17 mouse cellular contexts compared by ENCODE assay signal in the genomic region with DNA sequence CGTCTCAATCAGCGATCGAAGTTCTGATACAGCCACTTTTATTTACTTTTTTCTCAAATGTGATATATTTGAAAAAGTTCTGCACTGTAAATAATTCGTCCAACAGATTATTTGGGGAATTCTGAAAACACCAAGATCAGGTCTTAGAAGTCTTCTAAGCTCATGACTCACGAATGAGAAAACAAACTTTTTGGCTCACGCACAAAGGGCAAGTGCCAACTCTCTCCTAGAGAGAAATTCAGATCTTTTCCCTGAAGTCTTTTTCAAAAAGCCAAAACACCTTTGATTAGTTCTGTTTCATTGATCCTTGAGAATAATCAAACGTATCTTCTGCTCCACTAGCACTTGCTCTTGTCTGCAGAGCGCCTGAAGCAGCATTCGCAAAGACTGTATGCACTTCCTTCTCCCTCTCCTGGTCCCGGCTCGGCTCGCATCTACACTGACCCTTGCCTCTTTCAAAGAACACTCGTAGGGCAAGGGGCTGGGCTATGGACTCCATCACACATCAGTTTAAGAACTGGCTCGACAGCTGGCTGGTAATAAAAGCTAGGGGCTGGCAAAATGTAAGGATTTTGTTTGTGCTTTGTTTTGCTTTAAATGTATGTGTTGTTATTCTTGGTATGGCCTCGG.
DNase-seq lines count a peak whose midpoint lies in the region; ATAC-seq and TF ChIP-seq lines count a peak whose summit lies in the region.
"Had no signal": no experiment of that assay in that cellular context is flagged by ENCODE, and none has a peak within 500 bp of the region (broad histone marks: within the 10 kb centered on the region; RNA-seq: fewer than 3 reads in every experiment).

No protein-coding gene starts in this region.

- H3K9ac ChIP-seq in midbrain, embryonic 11.5 days (ENCODE audit: low read length) = no peak overlapping the region
- no peak overlapping the region for H3K9ac ChIP-seq in midbrain, embryonic 15.5 days
- H3K9ac ChIP-seq in stomach, embryonic 16.5 days (ENCODE audit: low read length) = no peak overlapping the region
- H3K9ac ChIP-seq: intestine, embryonic 15.5 days; limb, embryonic 12.5 days; liver, embryonic 14.5 days had no signal

- H3K4me3 ChIP-seq in gastrocnemius, adult 2 months = no peak overlapping the region
- no peak overlapping the region for H3K4me3 ChIP-seq in midbrain, embryonic 11.5 days (ENCODE audit: low read depth, low read length)
- no peak overlapping the region for H3K4me3 ChIP-seq in midbrain, embryonic 15.5 days
- no peak overlapping the region for H3K4me3 ChIP-seq in stomach, embryonic 16.5 days (replicated peaks; ENCODE audit: low read length)
- H3K4me3 ChIP-seq: intestine, embryonic 15.5 days; limb, embryonic 12.5 days had no signal

- H3K27ac ChIP-seq in gastrocnemius, adult 2 months = no peak overlapping the region
- H3K27ac ChIP-seq in midbrain, embryonic 11.5 days (ENCODE audit: low read depth, low read length) = no peak overlapping the region
- H3K27ac ChIP-seq in midbrain, embryonic 15.5 days = no peak overlapping the region
- 0 out of 2 replicates have a peak overlapping the region, but pooled peaks have one; percentile 26 for H3K27ac ChIP-seq in stomach, embryonic 16.5 days (ENCODE audit: low read length)
- H3K27ac ChIP-seq: intestine, embryonic 15.5 days; liver, embryonic 14.5 days had no signal

- intact Hi-C loops in gastrocnemius, adult 2 months (cut with DNase I) = no loop called here

- TF ChIP-seq CTCF in gastrocnemius, adult 2 months (IDR thresholded peaks at IDR 0.05) = no peak

- DNase-seq in gastrocnemius, adult 2 months = peak; percentile 29
- DNase-seq in gastrocnemius, postnatal 25 days = no peak
- DNase-seq in midbrain, embryonic 11.5 days (ENCODE audit: low spot score, missing footprints) = peak; percentile 8
- peak; percentile 32 to 40 for DNase-seq in adrenal gland, postnatal 36 days
- no peak for DNase-seq in spleen, postnatal 4 days (ENCODE audit: low spot score in 2 of 2)
- DNase-seq: cerebellum, adult 8-10 months; gastrocnemius, postnatal 36 days; layer of hippocampus, postnatal 36 days; lung, postnatal 10 days; right cerebral cortex, postnatal 25 days had no signal

- ATAC-seq in midbrain, embryonic 11.5 days (ENCODE audit: low FRiP score) = no peak
- ATAC-seq in midbrain, embryonic 15.5 days (replicated peaks) = no peak
- no peak for ATAC-seq in stomach, embryonic 16.5 days (ENCODE audit: insufficient read depth, low FRiP score)
- ATAC-seq: intestine, embryonic 15.5 days had no signal

- H3K4me1 ChIP-seq in midbrain, embryonic 11.5 days (ENCODE audit: control insufficient read depth, insufficient read depth, low read length) = no peaks in the 10 kb centered on the region
- H3K4me1 ChIP-seq in midbrain, embryonic 15.5 days = no peaks in the 10 kb centered on the region
- H3K4me1 ChIP-seq in stomach, embryonic 16.5 days (ENCODE audit: control insufficient read depth, insufficient read depth, low read length) = peaks cover 9% of the 10 kb centered on the region; the same call in 1 of the 2 replicates

- peaks cover 15% of the 10 kb centered on the region; the same call in 1 of the 2 replicates for H3K36me3 ChIP-seq in midbrain, embryonic 11.5 days (ENCODE audit: control insufficient read depth, insufficient read depth, low read length)
- peaks cover 42% of the 10 kb centered on the region for H3K36me3 ChIP-seq in midbrain, embryonic 15.5 days (replicated peaks)
- H3K36me3 ChIP-seq in stomach, embryonic 16.5 days (ENCODE audit: control insufficient read depth, insufficient read depth, low read length) = peaks cover 14% of the 10 kb centered on the region; the same call in 1 of the 2 replicates
- H3K36me3 ChIP-seq: G1E had no signal

- 71% methylated on average over 15 of the region's 15 CpGs for WGBS in midbrain, embryonic 11.5 days
- 62% methylated on average over 15 of the region's 15 CpGs for WGBS in midbrain, embryonic 15.5 days
- WGBS in stomach, embryonic 16.5 days = 56% methylated on average over 15 of the region's 15 CpGs

- no peaks in the 10 kb centered on the region for H3K27me3 ChIP-seq in midbrain, embryonic 11.5 days (ENCODE audit: control insufficient read depth, insufficient read depth, low read length)
- H3K27me3 ChIP-seq in midbrain, embryonic 15.5 days (replicated peaks) = no peaks in the 10 kb centered on the region
- no peaks in the 10 kb centered on the region for H3K27me3 ChIP-seq in stomach, embryonic 16.5 days (ENCODE audit: control insufficient read depth, insufficient read depth, low read length)
- H3K27me3 ChIP-seq: intestine, embryonic 15.5 days; limb, embryonic 12.5 days had no signal

- H3K4me2 ChIP-seq in midbrain, embryonic 11.5 days = no peak overlapping the region
- no peak overlapping the region for H3K4me2 ChIP-seq in midbrain, embryonic 15.5 days
- H3K4me2 ChIP-seq in stomach, embryonic 16.5 days (ENCODE audit: low read depth, low read length) = no peak overlapping the region
- H3K4me2 ChIP-seq: heart, embryonic 11.5 days; intestine, embryonic 15.5 days; limb, embryonic 12.5 days had no signal

- no peaks in the 10 kb centered on the region for H3K9me3 ChIP-seq in midbrain, embryonic 11.5 days (ENCODE audit: control insufficient read depth, low read length)
- no peaks in the 10 kb centered on the region for H3K9me3 ChIP-seq in midbrain, embryonic 15.5 days
- H3K9me3 ChIP-seq in stomach, embryonic 16.5 days (replicated peaks; ENCODE audit: control insufficient read depth, low read length) = no peaks in the 10 kb centered on the region
- H3K9me3 ChIP-seq: intestine, embryonic 15.5 days; limb, embryonic 12.5 days had no signal

Comparison
In these comparisons a context has a peak if more than half of its experiments do, and no peak if none do; other contexts are left out.
1. DNase-seq: peak in gastrocnemius, adult 2 months (single experiment), midbrain, embryonic 11.5 days (single experiment) and adrenal gland, postnatal 36 days (2 of 2); none in gastrocnemius, postnatal 25 days (single experiment) and spleen, postnatal 4 days (0 of 2).